Mouse (Mus musculus) small intestine, adult 10 weeks (tissue): ENCODE results near the gene Ralgapa1. TPM values are rescaled to one million over a fixed set of nuclear protein-coding genes. Genes with fewer than 3 reads are reported as not detected.

Experiments used
- polyA plus RNA-seq: library from polyadenylated mRNA; stranded (reverse); fragments of 350-450 nt; fragmentation: Illumina TruSeq; extraction: RNeasy Lipid Tissue Mini Kit (QIAGEN cat#74804); gene quantifications from one replicate; pipeline ENCODE4 v1.2.3, GENCODE M21; 2014; ENCODE audit warnings: low replicate concordance

The Ralgapa1 gene
- polyA plus RNA-seq, result 36.3 TPM

DNA sequence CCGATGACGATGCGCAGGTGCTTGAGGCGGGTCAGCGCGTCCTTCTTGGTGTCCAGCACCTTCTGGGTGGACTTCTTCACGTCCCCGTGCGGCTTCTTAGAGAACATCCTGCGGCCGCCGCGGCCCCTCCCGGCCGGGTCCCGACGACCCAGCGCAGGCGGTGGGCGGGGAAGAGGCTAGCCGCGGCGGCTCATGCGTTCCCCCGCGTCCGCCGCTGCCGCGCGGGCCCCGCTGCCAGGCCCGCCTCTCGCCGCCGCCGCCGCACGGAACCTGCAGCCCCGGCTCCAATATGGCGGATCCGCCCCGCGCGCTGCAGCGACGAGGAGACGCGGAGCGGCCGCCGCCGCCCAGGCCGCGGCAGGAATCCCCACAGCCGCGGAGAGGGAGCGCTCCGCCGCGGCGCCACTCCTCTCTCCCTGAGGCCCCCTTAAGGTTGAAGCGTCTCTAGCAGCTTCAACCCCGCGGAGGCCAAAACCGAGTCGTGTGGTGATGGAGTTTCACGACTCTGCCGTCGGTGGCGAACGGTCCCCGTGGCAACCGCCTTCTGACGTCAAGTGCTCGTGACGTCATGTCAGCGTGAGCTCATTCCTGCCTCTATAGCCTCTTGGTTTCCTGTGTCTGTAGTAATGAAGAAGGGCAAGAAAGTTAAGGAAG, at the start of gene Ralgapa1:
Gene Ralgapa1, minus strand, starts transcription at position 507 of the 654 bp plus-strand sequence.

DNA sequence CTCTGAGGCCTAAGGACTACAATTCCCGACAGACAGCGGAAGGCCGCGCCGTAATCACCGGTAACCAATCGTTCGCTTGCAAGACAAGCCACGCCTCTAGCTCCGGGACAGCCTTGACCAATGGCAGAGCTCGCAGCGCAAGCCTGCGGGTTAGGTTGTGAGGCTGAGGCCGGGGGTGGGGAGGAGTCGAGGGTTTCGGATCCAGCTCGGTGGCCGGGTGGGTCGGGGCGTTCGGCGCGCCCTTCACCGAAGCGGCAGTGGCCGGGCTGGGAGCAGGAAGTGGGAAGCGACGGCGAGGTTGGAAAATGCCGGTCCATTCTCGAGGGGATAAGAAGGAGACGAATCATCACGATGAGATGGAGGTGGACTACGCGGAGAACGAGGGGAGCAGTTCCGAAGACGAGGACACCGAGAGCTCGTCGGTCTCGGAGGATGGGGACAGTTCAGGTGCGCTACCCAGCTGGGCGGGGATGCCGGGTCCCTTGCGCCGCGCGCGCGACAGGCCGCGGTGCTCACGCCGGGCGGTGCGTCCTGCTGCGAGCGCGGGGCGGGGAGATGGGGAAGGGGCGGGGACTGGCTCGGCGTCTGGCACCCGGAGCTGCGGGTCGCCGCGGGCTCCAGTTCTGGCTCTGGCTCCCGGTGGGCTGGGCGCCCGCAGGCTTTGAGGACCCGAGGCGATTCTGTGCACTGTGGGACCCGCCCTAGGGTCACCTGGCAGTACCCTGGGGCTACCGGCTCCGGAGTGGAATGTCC, 15.4 kb upstream of the Ralgapa1 start, which contains the start of gene Brms1l:
Gene Brms1l, plus strand, starts transcription at position 126 of the 753 bp plus-strand sequence.

DNA sequence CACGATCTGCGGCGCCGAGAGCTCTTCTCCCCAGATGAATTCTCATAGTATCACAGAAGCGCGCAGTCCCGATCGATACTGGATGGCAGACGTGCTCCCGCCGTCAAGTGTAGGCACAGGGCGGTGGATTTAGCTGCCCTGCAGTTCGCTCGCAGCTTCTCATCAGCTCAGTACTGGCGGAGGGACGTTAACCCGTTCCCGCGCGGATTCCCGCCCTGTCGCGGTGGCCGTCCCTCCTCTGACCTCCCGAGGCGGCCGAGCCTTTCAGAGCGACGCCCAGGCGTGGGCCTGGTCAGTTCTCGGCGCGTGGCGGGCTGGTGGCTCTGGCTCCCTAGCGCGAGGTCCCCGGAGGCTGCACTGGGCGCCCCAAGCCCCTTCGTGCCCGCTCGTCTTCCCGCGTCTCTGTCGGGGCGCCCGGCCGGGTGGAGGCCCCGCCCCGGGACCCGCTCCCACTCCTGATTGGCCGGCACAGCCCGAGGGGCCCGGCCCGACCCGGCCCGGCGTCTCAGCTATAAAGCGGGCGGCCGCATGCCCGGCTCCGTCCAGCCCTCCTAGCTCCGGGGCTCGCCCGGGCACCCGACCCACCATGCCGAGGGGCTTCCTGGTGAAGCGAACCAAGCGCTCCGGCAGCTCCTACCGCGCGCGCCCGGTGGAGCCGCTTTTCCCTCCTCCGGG, 221.9 kb downstream of the Ralgapa1 start, which contains the start of gene Insm2:
Gene Insm2, plus strand, starts transcription at position 541 of the 675 bp plus-strand sequence.

DNA sequence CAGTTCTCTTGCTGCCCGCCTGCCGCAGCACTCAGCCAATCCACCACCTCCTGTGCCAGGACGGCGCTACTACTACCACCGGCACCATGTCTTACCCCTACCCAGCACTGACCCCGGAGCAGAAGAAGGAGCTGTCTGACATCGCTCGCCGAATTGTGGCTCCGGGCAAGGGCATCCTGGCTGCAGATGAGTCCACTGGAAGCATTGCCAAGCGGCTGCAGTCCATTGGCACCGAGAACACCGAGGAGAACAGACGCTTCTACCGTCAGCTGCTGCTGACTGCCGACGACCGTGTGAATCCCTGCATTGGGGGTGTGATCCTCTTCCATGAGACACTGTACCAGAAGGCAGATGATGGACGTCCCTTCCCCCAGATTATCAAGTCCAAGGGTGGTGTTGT, 255.8 kb downstream of the Ralgapa1 start, which contains the start of gene Aldoart2:
Gene Aldoart2, plus strand, starts transcription at position 34 of the 400 bp plus-strand sequence.

Other genes with a start within 250 kb of the Ralgapa1 start
- not detected for gene Insm2, start 221.7 kb downstream of the Ralgapa1 start, polyA plus RNA-seq
- 16.3 TPM for gene Brms1l, start 15.2 kb upstream of the Ralgapa1 start, polyA plus RNA-seq